Mouse (Mus musculus): ENCODE measurements around the gene Cd19. TPM values are rescaled to one million over a fixed set of nuclear protein-coding genes. Genes with fewer than 3 reads are reported as not detected.

The Cd19 gene
- polyA plus RNA-seq, 1 experiment = 196 TPM

- TF ChIP-seq CTCF (IDR thresholded peaks at IDR 0.05; ENCODE audit: control insufficient read depth, insufficient read depth, low read length) (no peak), POLR2A (IDR thresholded peaks at IDR 0.05; ENCODE audit: borderline replicate concordance, control insufficient read depth, low read depth, low read length) (no peak)
- Histone ChIP-seq H3K27ac (ENCODE audit: control insufficient read depth, insufficient read depth, low read depth, low read length, poor library complexity) (no peak overlapping the region), H3K4me1 (ENCODE audit: control insufficient read depth, insufficient read depth, low read length) (no peaks in the 10 kb centered on the region), H3K4me3 (replicated peaks; ENCODE audit: control insufficient read depth, low read depth, low read length) (no peak overlapping the region)
- 62% methylated on average over 17 of the region's 17 CpGs for WGBS
Observed at GRCm38 (mm10) chr7:126456382-126457266, 41.9 kb upstream of the Cd19 start.

DNA sequence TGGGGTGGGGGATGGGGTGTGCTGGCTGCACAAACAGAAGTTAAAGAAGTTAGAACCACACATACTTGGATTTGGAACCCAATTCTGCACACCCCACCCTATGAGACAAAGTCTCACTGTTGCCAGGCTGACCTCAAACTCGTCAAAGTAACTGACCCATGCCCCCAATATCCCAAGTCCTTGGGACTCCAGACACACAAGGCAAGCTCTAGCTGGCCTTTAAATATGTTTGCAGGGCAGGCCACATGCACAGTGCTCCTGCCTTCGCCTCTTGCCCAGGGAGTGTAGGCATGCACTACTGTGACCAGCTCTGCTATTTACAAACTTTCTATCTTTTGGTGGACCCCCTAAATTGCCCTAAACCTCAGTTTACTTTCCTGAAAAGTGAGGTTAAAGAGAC, 40.6 kb upstream of the Cd19 start:
- H3K4me3 ChIP-seq (replicated peaks; ENCODE audit: control insufficient read depth, low read depth, low read length) = no peak overlapping the region
- H3K27ac ChIP-seq (ENCODE audit: control insufficient read depth, insufficient read depth, low read depth, low read length, poor library complexity) = no peak overlapping the region
- WGBS = 76% methylated on average over 2 of the region's 2 CpGs
- no peak for TF ChIP-seq CTCF (IDR thresholded peaks at IDR 0.05; ENCODE audit: control insufficient read depth, insufficient read depth, low read length)
- TF ChIP-seq POLR2A (IDR thresholded peaks at IDR 0.05; ENCODE audit: borderline replicate concordance, control insufficient read depth, low read depth, low read length) = no peak
- H3K4me1 ChIP-seq (ENCODE audit: control insufficient read depth, insufficient read depth, low read length) = no peaks in the 10 kb centered on the region

GRCm38 (mm10) chr7:126453861-126454260, 39.2 kb upstream of the Cd19 start:
- TF ChIP-seq POLR2A (IDR thresholded peaks at IDR 0.05; ENCODE audit: borderline replicate concordance, control insufficient read depth, low read depth, low read length) (no peak), CTCF (IDR thresholded peaks at IDR 0.05; ENCODE audit: control insufficient read depth, insufficient read depth, low read length) (no peak)
- Histone ChIP-seq H3K4me3 (replicated peaks; ENCODE audit: control insufficient read depth, low read depth, low read length) (no peak overlapping the region), H3K4me1 (ENCODE audit: control insufficient read depth, insufficient read depth, low read length) (no peaks in the 10 kb centered on the region), H3K27ac (ENCODE audit: control insufficient read depth, insufficient read depth, low read depth, low read length, poor library complexity) (no peak overlapping the region)
- WGBS = 30% methylated on average over 7 of the region's 7 CpGs

GRCm38 (mm10) chr7:126452244-126452643, 37.6 kb upstream of the Cd19 start:
- WGBS = 71% methylated on average over 3 of the region's 3 CpGs
- Histone ChIP-seq H3K4me3 (replicated peaks; ENCODE audit: control insufficient read depth, low read depth, low read length) (no peak overlapping the region), H3K4me1 (ENCODE audit: control insufficient read depth, insufficient read depth, low read length) (peaks cover 2% of the 10 kb centered on the region; the same call in 1 of the 2 replicates)

DNA sequence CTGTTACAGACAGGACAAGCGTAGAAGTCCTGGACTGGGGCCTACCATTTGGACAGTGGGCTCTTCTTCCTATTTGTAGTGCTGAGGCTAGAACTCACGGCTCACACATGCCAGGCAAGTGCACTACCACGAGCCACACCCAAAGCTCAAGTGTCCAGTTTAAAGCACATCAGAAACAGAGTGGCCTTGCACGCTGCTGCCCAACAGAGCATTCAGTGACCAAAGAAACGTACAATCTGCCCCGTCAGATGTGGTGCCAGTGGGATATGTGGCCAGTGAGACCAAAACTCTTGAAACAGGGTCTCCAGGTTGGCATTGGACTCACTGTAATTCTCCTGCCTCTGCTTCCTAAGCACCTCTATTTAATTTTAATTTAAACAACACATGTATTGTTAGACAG, 36.0 kb upstream of the Cd19 start:
- 80% methylated on average over 6 of the region's 6 CpGs for WGBS
- Histone ChIP-seq H3K4me3 (replicated peaks; ENCODE audit: control insufficient read depth, low read depth, low read length) (no peak overlapping the region), H3K4me1 (ENCODE audit: control insufficient read depth, insufficient read depth, low read length) (peaks cover 2% of the 10 kb centered on the region; the same call in 1 of the 2 replicates), H3K27ac (ENCODE audit: control insufficient read depth, insufficient read depth, low read depth, low read length, poor library complexity) (no peak overlapping the region)
- TF ChIP-seq POLR2A (IDR thresholded peaks at IDR 0.05; ENCODE audit: borderline replicate concordance, control insufficient read depth, low read depth, low read length) (no peak), CTCF (IDR thresholded peaks at IDR 0.05; ENCODE audit: control insufficient read depth, insufficient read depth, low read length) (no peak)

More at GRCm38 (mm10) chr7:126452244-126452643, 37.6 kb upstream of the Cd19 start:
- no peak overlapping the region for H3K27ac ChIP-seq (ENCODE audit: control insufficient read depth, insufficient read depth, low read depth, low read length, poor library complexity)
- TF ChIP-seq CTCF (IDR thresholded peaks at IDR 0.05; ENCODE audit: control insufficient read depth, insufficient read depth, low read length) (no peak), POLR2A (IDR thresholded peaks at IDR 0.05; ENCODE audit: borderline replicate concordance, control insufficient read depth, low read depth, low read length) (no peak)

GRCm38 (mm10) chr7:126449991-126450390, 35.3 kb upstream of the Cd19 start:
- H3K4me3 ChIP-seq (replicated peaks; ENCODE audit: control insufficient read depth, low read depth, low read length) = no peak overlapping the region
- no peak overlapping the region for H3K27ac ChIP-seq (ENCODE audit: control insufficient read depth, insufficient read depth, low read depth, low read length, poor library complexity)
- 90% methylated on average over 18 of the region's 18 CpGs for WGBS
- TF ChIP-seq CTCF (IDR thresholded peaks at IDR 0.05; ENCODE audit: control insufficient read depth, insufficient read depth, low read length) = no peak
- no peak for TF ChIP-seq POLR2A (IDR thresholded peaks at IDR 0.05; ENCODE audit: borderline replicate concordance, control insufficient read depth, low read depth, low read length)
- peaks cover 2% of the 10 kb centered on the region; the same call in 1 of the 2 replicates for H3K4me1 ChIP-seq (ENCODE audit: control insufficient read depth, insufficient read depth, low read length)

DNA sequence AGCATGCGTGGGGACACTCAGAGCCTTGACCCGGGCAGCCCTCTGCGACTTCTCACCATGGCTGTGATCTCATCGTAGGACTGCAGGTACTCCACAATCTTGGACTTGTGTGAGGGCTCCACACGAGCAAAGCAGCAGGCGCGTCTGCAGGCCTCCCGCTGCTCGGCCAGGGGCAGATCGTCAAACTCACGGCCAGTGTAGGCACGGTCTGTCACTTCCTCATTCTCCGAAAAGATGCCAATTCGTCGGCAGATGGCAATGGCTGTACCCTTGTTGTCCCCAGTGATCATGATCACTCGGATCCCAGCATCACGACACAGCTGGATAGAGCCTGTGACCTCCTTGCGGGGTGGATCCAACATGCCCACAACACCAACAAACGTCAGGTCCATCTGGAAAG, 33.8 kb upstream of the Cd19 start:
- WGBS = 31% methylated on average over 19 of the region's 19 CpGs

DNA sequence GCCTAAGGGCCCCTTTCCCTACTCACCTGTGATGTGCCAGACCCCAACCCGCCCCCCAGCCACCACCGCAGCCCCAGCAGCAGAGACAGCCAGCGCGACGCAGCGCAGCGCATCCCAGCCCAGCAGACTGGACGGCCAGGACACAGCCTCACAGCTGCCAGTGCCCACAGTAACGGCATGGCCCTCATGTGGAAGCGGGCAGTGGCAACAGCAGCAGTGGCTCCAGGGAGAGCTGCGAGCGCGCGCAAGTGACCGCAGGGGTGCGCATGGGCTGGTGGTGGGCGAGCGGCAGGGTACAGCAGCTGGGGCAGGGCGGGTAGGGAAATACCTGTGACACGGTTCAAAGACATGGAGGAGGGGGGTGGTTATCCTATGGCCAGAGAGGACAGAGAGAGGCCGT, 31.5 kb upstream of the Cd19 start:
- no peak overlapping the region for H3K27ac ChIP-seq (ENCODE audit: control insufficient read depth, insufficient read depth, low read depth, low read length, poor library complexity)
- peaks cover 2% of the 10 kb centered on the region; the same call in 1 of the 2 replicates for H3K4me1 ChIP-seq (ENCODE audit: control insufficient read depth, insufficient read depth, low read length)
- H3K4me3 ChIP-seq (replicated peaks; ENCODE audit: control insufficient read depth, low read depth, low read length) = no peak overlapping the region
- TF ChIP-seq POLR2A (IDR thresholded peaks at IDR 0.05; ENCODE audit: borderline replicate concordance, control insufficient read depth, low read depth, low read length) (no peak), CTCF (IDR thresholded peaks at IDR 0.05; ENCODE audit: control insufficient read depth, insufficient read depth, low read length) (no peak)
- 94% methylated on average over 21 of the region's 21 CpGs for WGBS

More for the DNA sequence above, 33.8 kb upstream of the Cd19 start:
- Histone ChIP-seq H3K4me3 (replicated peaks; ENCODE audit: control insufficient read depth, low read depth, low read length) (no peak overlapping the region), H3K4me1 (ENCODE audit: control insufficient read depth, insufficient read depth, low read length) (peaks cover 2% of the 10 kb centered on the region; the same call in 1 of the 2 replicates), H3K27ac (ENCODE audit: control insufficient read depth, insufficient read depth, low read depth, low read length, poor library complexity) (no peak overlapping the region)
- no peak for TF ChIP-seq POLR2A (IDR thresholded peaks at IDR 0.05; ENCODE audit: borderline replicate concordance, control insufficient read depth, low read depth, low read length)
- no peak for TF ChIP-seq CTCF (IDR thresholded peaks at IDR 0.05; ENCODE audit: control insufficient read depth, insufficient read depth, low read length)
